Mouse (Mus musculus) central nervous system, embryonic 11.5 days (tissue): ENCODE results near the gene Lpcat4. TPM values are rescaled to one million over a fixed set of nuclear protein-coding genes. Genes with fewer than 3 reads are reported as not detected.

Experiments
- polyA plus RNA-seq: library from polyadenylated mRNA; depleted of rRNA; stranded (reverse); fragments of >200 nt; gene quantifications from 2 replicates; pipeline ENCODE4 v1.2.3, GENCODE M21; 2012; rRNA removed

Lpcat4 gene
- polyA plus RNA-seq: 30.2 and 30.4 TPM in 2 replicates

GRCm38 (mm10) chr2:112239212-112239934 is at the start of gene Lpcat4:
Gene Lpcat4 (plus strand): TSS chr2:112239468.

GRCm38 (mm10) chr2:112259241-112259962 is 20.1 kb downstream of the Lpcat4 start, which contains the start of gene Nutm1:
Gene Nutm1 (minus strand): TSS chr2:112259291.

GRCm38 (mm10) chr2:112261748-112262653 is 22.7 kb downstream of the Lpcat4 start, which contains the start of gene Nop10:
Gene Nop10 (plus strand): TSS chr2:112261926.

GRCm38 (mm10) chr2:112265448-112266241 is 26.4 kb downstream of the Lpcat4 start, which contains the start of gene Slc12a6:
Gene Slc12a6 (plus strand): TSS chr2:112265825.

GRCm38 (mm10) chr2:112266242-112266592 is 26.9 kb downstream of the Lpcat4 start, which contains the start of gene Gm21985:
Gene Gm21985 (plus strand): TSS chr2:112266314.

Other genes with a start within 250 kb of the Lpcat4 start
- gene Olfr1309, start 249.2 kb upstream of the Lpcat4 start, polyA plus RNA-seq: not detected in 2 replicates
- gene Olfr1310, start 226.8 kb upstream of the Lpcat4 start, polyA plus RNA-seq: not detected in 2 replicates
- gene Olfr1311, start 215.1 kb upstream of the Lpcat4 start, polyA plus RNA-seq: not detected in 2 replicates
- gene Olfr1312, start 189.2 kb upstream of the Lpcat4 start, polyA plus RNA-seq: not detected in 2 replicates
- gene Olfr1313, start 161.6 kb upstream of the Lpcat4 start, polyA plus RNA-seq: not detected in 2 replicates
- not detected in 2 replicates for gene Olfr1314, start 142.7 kb upstream of the Lpcat4 start, polyA plus RNA-seq
- gene Olfr1315-ps1, start 124.0 kb upstream of the Lpcat4 start, polyA plus RNA-seq: not detected in 2 replicates
- gene Olfr1316, start 104.5 kb upstream of the Lpcat4 start, polyA plus RNA-seq: not detected in 2 replicates
- not detected in 2 replicates for gene Olfr1317, start 99.1 kb upstream of the Lpcat4 start, polyA plus RNA-seq
- gene Olfr1318, start 85.3 kb upstream of the Lpcat4 start, polyA plus RNA-seq: not detected in 2 replicates
- not detected in 2 replicates for gene Nutm1, start 19.8 kb downstream of the Lpcat4 start, polyA plus RNA-seq
- 48.0 and 121 TPM in 2 replicates for gene Nop10, start 22.5 kb downstream of the Lpcat4 start, polyA plus RNA-seq
- gene Slc12a6, start 26.4 kb downstream of the Lpcat4 start, polyA plus RNA-seq: 26.2 and 33.4 TPM in 2 replicates
- 0.04 TPM in 1 of 2 replicates, not detected in the other for gene Gm21985, start 26.8 kb downstream of the Lpcat4 start, polyA plus RNA-seq
- 70.2 and 79.5 TPM in 2 replicates for gene Emc4, start 128.6 kb downstream of the Lpcat4 start, polyA plus RNA-seq
- gene Katnbl1, start 139.7 kb downstream of the Lpcat4 start, polyA plus RNA-seq: 11.0 and 24.0 TPM in 2 replicates
- 6.9 and 8.7 TPM in 2 replicates for gene Emc7, start 215.5 kb downstream of the Lpcat4 start, polyA plus RNA-seq
- gene Chrm5, start 241.3 kb downstream of the Lpcat4 start, polyA plus RNA-seq: not detected in 2 replicates